Mouse (Mus musculus) bone marrow macrophage, adult 2 months (primary cell): ENCODE measurements at regions not wholly inside any gene's neighbourhood (a gene's known extent, or its start where the extent isn't known, plus 50 kb on each side); places are given as distances from the start of the nearest gene placed in this dataset.

ENCODE experiments used
- CTCF ChIP-seq: IDR thresholded peaks from 2 replicates; pipeline ENCODE4 v1.5.1; 2012; ENCODE audit warnings: low read depth, mild to moderate bottlenecking, low read length, moderate library complexity
- POLR2A ChIP-seq: IDR thresholded peaks from 2 replicates; pipeline ENCODE4 v1.6.1; 2012; ENCODE audit warnings: mild to moderate bottlenecking, low read depth, low read length, borderline replicate concordance

DNA sequence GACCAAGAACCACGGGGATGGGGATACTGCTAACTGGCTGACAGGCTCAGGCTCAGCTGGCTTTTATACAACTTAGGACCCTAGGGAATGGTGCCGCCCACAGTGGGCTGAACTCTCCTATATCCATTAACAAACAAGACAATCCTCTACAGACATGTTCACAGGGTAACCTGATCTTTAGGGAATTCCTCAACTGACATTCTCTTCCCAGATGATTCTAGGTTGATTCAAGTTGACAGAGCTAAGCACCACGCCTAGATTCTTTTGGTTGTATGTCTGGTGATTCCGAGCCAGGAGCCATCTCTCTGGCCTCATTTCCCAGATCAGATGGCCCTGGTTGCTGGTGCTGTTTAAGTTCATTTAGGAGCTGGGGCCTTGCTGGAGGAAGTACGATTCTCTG, 253.9 kb upstream of the Sulf2 start:
- TF ChIP-seq CTCF (no peak), POLR2A (no peak)
